38 mouse cellular contexts compared by ENCODE assay signal in the genomic region with DNA sequence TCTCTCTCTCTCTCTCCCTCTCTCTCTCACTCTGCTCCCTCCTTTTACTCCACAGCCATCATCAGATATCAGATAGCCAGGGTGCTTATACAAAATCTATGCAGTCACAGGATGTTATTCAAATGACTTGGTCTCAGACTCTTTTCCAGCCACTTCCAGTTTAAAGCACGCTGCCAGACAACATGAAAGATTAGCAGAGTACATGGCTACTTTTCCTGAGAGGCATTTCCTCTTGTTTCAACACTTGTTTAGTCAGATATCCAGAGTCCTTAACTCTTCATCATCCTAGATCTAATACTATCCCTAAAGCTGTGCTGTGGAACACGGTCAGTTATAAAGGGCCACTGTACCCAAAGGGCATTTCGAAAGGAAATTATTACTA. TPM values are rescaled to one million over a fixed set of nuclear protein-coding genes. Genes with fewer than 3 reads are reported as not detected.
"Had no signal": no experiment of that assay in that cellular context is flagged by ENCODE, and none has a peak within 500 bp of the region (broad histone marks: within the 10 kb centered on the region; RNA-seq: fewer than 3 reads in every experiment).

No protein-coding gene starts in this region.

- H3K4me1 ChIP-seq: limb, embryonic 15.5 days; liver, embryonic 13.5 days; liver, embryonic 15.5 days; lung, embryonic 15.5 days; midbrain, embryonic 10.5 days; midbrain, embryonic 12.5 days; midbrain, embryonic 13.5 days; midbrain, embryonic 15.5 days; neural tube, embryonic 12.5 days had no signal

- DNase-seq: left cerebral cortex, postnatal 4 days; liver; liver, embryonic 13.5 days; liver, postnatal 0 days; lung, adult 18-20 months; lung, adult 2 months; lung, embryonic 14.5 days; lung, postnatal 10 days; lung, postnatal 14 days; lung, postnatal 36 days; midbrain, embryonic 14.5 days had no signal

- H3K9me3 ChIP-seq: limb, embryonic 10.5 days; limb, embryonic 12.5 days; limb, embryonic 13.5 days; limb, embryonic 15.5 days; liver, embryonic 12.5 days; liver, embryonic 13.5 days; liver, embryonic 15.5 days; lung, embryonic 15.5 days; megakaryocyte, embryonic 14.5 days; midbrain, embryonic 10.5 days; midbrain, embryonic 12.5 days; midbrain, embryonic 13.5 days; midbrain, embryonic 15.5 days; neural tube, embryonic 12.5 days had no signal

- H3K4me2 ChIP-seq: limb, embryonic 12.5 days; limb, embryonic 13.5 days; limb, embryonic 15.5 days; liver, embryonic 11.5 days; liver, embryonic 12.5 days; liver, embryonic 13.5 days; liver, embryonic 15.5 days; lung, embryonic 14.5 days; lung, embryonic 15.5 days; midbrain, embryonic 11.5 days; midbrain, embryonic 12.5 days; midbrain, embryonic 13.5 days; midbrain, embryonic 15.5 days; neural tube, embryonic 12.5 days had no signal

- ATAC-seq: liver, embryonic 12.5 days; liver, postnatal 0 days; midbrain, embryonic 13.5 days; midbrain, embryonic 15.5 days; midbrain, embryonic 16.5 days had no signal

- H3K4me3 ChIP-seq: limb, embryonic 10.5 days; limb, embryonic 12.5 days; limb, embryonic 13.5 days; limb, embryonic 15.5 days; liver, embryonic 12.5 days; liver, embryonic 13.5 days; liver, embryonic 15.5 days; lung, embryonic 15.5 days; midbrain, embryonic 10.5 days; midbrain, embryonic 12.5 days; midbrain, embryonic 13.5 days; midbrain, embryonic 15.5 days; myocyte; neural tube, embryonic 12.5 days had no signal

- H3K9ac ChIP-seq: limb, embryonic 12.5 days; limb, embryonic 13.5 days; limb, embryonic 15.5 days; liver, embryonic 12.5 days; liver, embryonic 13.5 days; liver, embryonic 14.5 days; liver, embryonic 15.5 days; liver, postnatal 0 days; lung, embryonic 14.5 days; lung, embryonic 15.5 days; midbrain, embryonic 12.5 days; midbrain, embryonic 13.5 days; midbrain, embryonic 15.5 days; neural tube, embryonic 12.5 days had no signal

- H3K27me3 ChIP-seq: limb, embryonic 12.5 days; limb, embryonic 13.5 days; limb, embryonic 15.5 days; liver, embryonic 12.5 days; liver, embryonic 13.5 days; liver, embryonic 15.5 days; lung, embryonic 15.5 days; megakaryocyte, embryonic 14.5 days; midbrain, embryonic 12.5 days; midbrain, embryonic 13.5 days; midbrain, embryonic 15.5 days; neural tube, embryonic 12.5 days had no signal

- H3K36me3 ChIP-seq: limb, embryonic 10.5 days; limb, embryonic 12.5 days; limb, embryonic 13.5 days; limb, embryonic 15.5 days; liver, embryonic 12.5 days; liver, embryonic 13.5 days; liver, embryonic 15.5 days; lung, embryonic 15.5 days; midbrain, embryonic 10.5 days; midbrain, embryonic 12.5 days; midbrain, embryonic 13.5 days; midbrain, embryonic 15.5 days; neural tube, embryonic 12.5 days had no signal

- H3K27ac ChIP-seq: limb, embryonic 10.5 days; limb, embryonic 12.5 days; limb, embryonic 13.5 days; limb, embryonic 15.5 days; liver, embryonic 12.5 days; liver, embryonic 13.5 days; liver, embryonic 14.5 days; liver, embryonic 15.5 days; lung, embryonic 15.5 days; macrophage; midbrain, embryonic 10.5 days; midbrain, embryonic 12.5 days; midbrain, embryonic 13.5 days; midbrain, embryonic 15.5 days; neural tube, embryonic 12.5 days had no signal

RNA-seq across cellular contexts. Expression of a gene that starts 5.7 kb away (rescaled TPM):
- total RNA-seq: left cerebral cortex, adult 8-10 months; left cerebral cortex, postnatal 10 days; left cerebral cortex, postnatal 14 days; left cerebral cortex, postnatal 25 days; left cerebral cortex, postnatal 36 days; midbrain, postnatal 0 days had no signal
- polyA plus RNA-seq: limb, embryonic 12.5 days; limb, embryonic 13.5 days; lung, embryonic 14.5 days; midbrain, embryonic 10.5 days; midbrain, embryonic 11.5 days; midbrain, embryonic 12.5 days; midbrain, embryonic 14.5 days; midbrain, embryonic 15.5 days; midbrain, embryonic 16.5 days; midbrain, postnatal 0 days; neural tube, embryonic 11.5 days; neural tube, embryonic 12.5 days had no signal

RNA-seq across cellular contexts. Expression of a gene that starts 59.0 kb away (rescaled TPM):
- total RNA-seq: left cerebral cortex, postnatal 10 days; left cerebral cortex, postnatal 14 days; left cerebral cortex, postnatal 36 days; midbrain, postnatal 0 days had no signal
- polyA plus RNA-seq: limb, embryonic 10.5 days; limb, embryonic 11.5 days; limb, embryonic 12.5 days; limb, embryonic 13.5 days; midbrain, embryonic 10.5 days; midbrain, embryonic 11.5 days; midbrain, embryonic 12.5 days; midbrain, embryonic 13.5 days; midbrain, embryonic 16.5 days; midbrain, postnatal 0 days; myocyte; neural tube, embryonic 11.5 days had no signal
